Mouse (Mus musculus) A20 (cell line): Measurements from ENCODE around the gene AU015836.
A peak's percentile ranks its signal among the peaks of the same experiment; 100 is the strongest.
"Not testable (repeated sequence)": the region's sequence is repeated elsewhere in the genome, so short reads cannot be mapped to it uniquely, and the experiment has no call there.

ENCODE experiments used
- DNase-seq: peaks from one replicate; pipeline ENCODE4 v3.0.0-alpha.2; 2011; ENCODE audit warnings: low read depth, low spot score

Gene AU015836

GRCm38 (mm10) chrX:93968444-93968843 lies at the start of gene AU015836:
Gene AU015836 (plus strand): TSS chrX:93968659.
- no peak for DNase-seq

GRCm38 (mm10) chrX:93919017-93919416 lies 49.4 kb upstream of the AU015836 start:
- DNase-seq: peak; percentile 54

GRCm38 (mm10) chrX:93928379-93928778 lies 40.1 kb upstream of the AU015836 start:
- no peak for DNase-seq

GRCm38 (mm10) chrX:93928794-93929193 lies 39.7 kb upstream of the AU015836 start:
- DNase-seq: no peak

GRCm38 (mm10) chrX:93931694-93932093 lies 36.8 kb upstream of the AU015836 start:
- DNase-seq: peak; percentile 53

GRCm38 (mm10) chrX:93956727-93957126 lies 11.7 kb upstream of the AU015836 start:
- DNase-seq: peak; percentile 63

GRCm38 (mm10) chrX:93958502-93958901 lies 10.0 kb upstream of the AU015836 start:
- no peak for DNase-seq

- no peak for DNase-seq
These were observed 11.9 kb downstream of the AU015836 start for GRCm38 (mm10) chrX:93980341-93980740.

GRCm38 (mm10) chrX:93982193-93982592 lies 13.7 kb downstream of the AU015836 start:
- DNase-seq: no peak

GRCm38 (mm10) chrX:93985096-93985495 lies 16.6 kb downstream of the AU015836 start:
- DNase-seq: not testable (repeated sequence)

GRCm38 (mm10) chrX:94006991-94007390 lies 38.5 kb downstream of the AU015836 start:
- no peak for DNase-seq

- no peak for DNase-seq
These were observed 41.0 kb downstream of the AU015836 start for GRCm38 (mm10) chrX:94009442-94009841.

GRCm38 (mm10) chrX:94011656-94012173 lies 43.3 kb downstream of the AU015836 start:
- no peak for DNase-seq

- DNase-seq: no peak
These were observed 44.2 kb downstream of the AU015836 start for GRCm38 (mm10) chrX:94012479-94013167.

- no peak for DNase-seq
These were observed 48.4 kb downstream of the AU015836 start for GRCm38 (mm10) chrX:94016891-94017290.

GRCm38 (mm10) chrX:94022264-94022874 lies 53.9 kb downstream of the AU015836 start:
- DNase-seq: no peak
